Mouse (Mus musculus) natural killer cell, adult 2 months (primary cell): ENCODE results near the gene Trmt112.
"Not testable (repeated sequence)": the region's sequence is repeated elsewhere in the genome, so short reads cannot be mapped to it uniquely, and the experiment has no call there.

Experiments
- DNase-seq, 2 experiments: peaks; one replicate each; pipeline ENCODE4 v3.0.0; 2022; ENCODE audit warnings: low spot score in 2 of 2

The Trmt112 gene

DNA sequence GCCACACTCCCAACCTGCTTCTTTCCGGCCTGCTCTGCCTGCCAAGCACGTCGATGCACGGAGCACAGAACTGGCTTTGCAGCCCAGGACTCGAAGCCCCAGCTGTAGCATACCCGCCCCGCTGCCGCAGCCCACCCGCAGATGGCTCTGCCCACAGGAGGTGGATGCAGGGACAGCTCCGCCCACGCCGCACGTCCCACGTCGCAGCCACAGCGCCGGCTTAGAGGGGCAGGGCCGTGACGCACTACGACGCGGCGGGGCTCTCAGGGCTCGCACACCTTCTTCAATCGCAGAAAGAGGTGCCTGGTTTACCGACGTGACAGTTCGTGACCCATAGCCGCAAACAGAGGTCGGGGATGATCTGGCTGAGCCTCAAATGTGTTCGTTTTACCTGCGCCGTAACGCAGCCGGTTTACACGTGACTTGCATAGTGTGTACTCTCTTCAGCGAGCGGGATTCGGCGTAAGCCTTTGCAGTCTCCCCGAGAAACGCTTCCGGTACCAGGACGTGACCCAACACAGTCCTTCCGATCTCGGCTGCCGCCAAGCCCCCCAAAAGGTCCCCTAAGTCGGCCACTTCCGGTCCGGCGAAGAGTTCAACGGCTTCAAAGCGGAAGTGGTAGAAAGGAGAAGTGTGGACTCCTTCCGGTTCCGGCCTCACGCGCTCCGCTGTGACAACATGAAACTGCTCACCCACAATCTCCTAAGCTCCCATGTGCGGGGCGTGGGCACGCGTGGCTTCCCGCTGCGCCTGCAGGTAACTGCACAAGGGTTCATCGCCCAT, at the start of gene Trmt112, which contains the start of gene Prdx5:
TSS of gene Trmt112 (plus strand) at position 192 of the 783 bp plus-strand sequence.
TSS of gene Prdx5 (minus strand) at position 600 of the 783 bp plus-strand sequence.
- DNase-seq, result peak; percentile 88 to 90

GRCm38 (mm10) chr19:6859971-6860370, 49.5 kb upstream of the Trmt112 start:
- no peak for DNase-seq

DNA sequence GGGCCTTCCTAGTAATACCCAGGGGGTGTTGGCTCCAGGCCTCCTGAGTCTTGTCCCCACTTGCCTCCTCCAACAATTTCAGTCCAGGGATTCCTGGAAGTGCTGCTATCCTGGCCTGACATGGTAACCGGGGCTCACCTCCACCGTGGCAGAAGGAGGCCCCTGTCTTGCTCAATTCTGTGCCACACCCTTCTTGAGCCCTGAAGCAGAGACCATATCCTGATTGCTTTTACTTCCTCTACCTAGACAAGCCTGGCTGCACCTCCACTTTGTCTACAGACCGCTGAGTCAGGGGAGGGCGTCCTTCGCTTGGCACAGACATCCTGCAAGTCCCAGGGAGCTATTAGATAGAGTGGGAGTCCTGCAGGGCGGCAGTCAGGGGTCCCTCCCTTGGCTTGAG, 48.8 kb upstream of the Trmt112 start:
- peak in 1 of 2 experiments; percentile 56 for DNase-seq

DNA sequence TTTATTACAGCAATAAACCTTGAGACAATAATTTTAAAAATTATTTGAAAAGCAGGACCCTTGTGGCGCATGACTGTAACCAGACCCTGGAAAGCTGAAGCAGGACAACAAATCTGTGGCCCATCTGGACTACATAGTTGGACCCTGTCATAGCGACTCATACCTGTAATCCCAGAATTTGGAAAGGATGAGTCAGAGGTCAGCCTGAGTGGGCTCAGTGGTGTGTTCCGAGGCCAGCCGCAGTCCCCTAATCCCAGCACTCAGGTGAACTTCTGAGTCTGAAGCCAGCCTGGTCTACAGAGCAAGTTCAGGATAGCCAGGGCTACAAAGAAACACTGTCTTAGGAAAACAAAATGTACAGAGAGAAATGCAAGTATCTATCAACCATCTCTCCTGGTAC, 48.0 kb upstream of the Trmt112 start:
- no peak for DNase-seq

GRCm38 (mm10) chr19:6869355-6869754, 40.1 kb upstream of the Trmt112 start:
- peak; percentile 63 to 67 for DNase-seq

DNA sequence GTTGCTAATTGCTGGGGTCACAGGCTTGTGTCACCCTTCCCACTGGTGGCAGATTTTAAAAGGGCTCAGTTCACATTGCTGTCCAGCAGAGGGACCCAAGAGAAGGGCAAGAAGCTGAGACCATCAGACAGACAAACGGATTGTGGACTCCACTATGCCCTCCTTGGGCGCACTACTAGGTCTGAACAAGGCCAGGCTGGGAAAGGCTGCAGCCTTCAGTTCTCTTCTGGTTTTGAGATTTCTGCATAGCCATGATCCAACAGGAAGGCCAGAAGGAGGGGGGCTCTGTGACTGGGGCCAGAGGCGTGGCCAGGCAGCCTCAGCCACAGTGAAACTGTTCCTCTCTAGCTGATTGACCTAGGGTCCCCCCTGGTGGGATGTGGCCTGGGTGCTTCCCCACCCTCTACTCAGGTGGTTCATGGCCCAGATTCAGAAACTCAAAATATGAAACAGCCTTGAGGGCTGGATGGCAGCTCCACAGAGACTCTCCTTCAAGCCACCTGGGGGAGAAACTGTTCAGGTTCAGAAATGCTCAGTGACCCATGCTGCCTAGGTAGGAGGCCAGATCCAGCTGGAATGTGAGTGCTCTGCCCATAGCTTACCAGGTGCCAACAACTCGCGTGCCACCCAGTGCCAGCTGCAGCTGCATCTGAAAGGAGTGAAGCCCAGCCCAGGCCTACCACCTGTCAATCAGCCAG, 37.8 kb upstream of the Trmt112 start:
- peak; percentile 54 to 60 for DNase-seq

DNA sequence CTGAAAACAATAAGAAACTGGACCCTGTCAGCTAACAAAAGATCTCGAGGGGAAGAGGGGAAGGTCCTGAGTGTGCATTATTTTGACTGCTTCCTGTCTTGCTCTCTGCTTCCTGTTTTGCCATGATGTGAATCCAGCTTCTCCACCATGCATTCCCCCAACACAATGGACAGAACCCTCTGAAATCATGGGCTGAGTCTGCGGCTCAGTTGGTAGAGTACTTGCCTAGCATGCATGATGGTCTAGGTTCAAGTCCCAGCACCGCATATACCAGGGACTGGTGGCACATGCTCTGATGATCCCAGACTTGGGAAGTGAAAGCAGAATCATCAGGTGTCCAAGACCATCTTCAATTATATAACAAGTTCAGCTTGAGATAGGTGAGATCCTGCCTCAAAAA, 36.8 kb upstream of the Trmt112 start:
- DNase-seq, result no peak

- DNase-seq, result no peak
Observed at GRCm38 (mm10) chr19:6874257-6874656, 35.2 kb upstream of the Trmt112 start.

- DNase-seq, result no peak
Observed at GRCm38 (mm10) chr19:6875834-6876233, 33.7 kb upstream of the Trmt112 start.

DNA sequence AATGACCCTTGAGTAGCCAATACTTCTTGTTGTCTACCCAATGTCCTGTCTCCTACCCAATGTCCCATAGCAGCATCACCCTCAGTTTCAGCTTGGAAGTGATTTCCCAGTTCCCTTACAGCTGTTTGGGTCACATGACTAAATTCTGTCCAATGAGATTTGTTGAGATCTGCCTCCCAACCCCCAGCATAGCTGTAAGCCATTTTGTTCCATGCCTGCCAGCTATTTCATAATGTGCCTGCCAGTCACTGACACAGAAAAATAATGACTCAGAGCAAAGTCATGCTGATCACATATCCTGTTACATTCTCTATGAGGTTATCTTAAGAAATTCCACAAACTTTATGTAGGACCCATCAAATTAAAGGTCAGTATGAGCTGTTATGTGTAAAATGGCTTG, 32.7 kb upstream of the Trmt112 start:
- DNase-seq, result no peak

GRCm38 (mm10) chr19:6877965-6878364, 31.5 kb upstream of the Trmt112 start:
- DNase-seq, result no peak

DNA sequence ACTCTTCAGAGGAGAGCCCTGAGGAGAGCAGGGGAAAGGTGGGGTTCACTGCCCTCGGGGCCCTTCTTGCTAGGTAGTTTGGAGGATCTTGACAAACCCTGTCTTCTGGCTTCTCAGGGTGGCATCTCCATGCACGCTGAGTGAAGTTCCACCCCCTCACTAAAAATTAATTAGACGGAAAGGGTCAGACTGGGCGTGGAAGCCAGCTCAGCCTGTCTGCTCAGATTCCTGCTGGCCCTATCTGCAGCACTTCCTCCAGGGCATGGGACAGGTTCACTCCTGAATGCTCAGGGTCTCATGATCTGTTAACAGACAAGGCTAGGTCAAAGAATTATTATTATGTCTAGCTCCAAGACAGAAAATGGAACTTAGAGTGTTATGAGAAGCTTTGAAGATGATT, 17.0 kb upstream of the Trmt112 start:
- no peak for DNase-seq

DNA sequence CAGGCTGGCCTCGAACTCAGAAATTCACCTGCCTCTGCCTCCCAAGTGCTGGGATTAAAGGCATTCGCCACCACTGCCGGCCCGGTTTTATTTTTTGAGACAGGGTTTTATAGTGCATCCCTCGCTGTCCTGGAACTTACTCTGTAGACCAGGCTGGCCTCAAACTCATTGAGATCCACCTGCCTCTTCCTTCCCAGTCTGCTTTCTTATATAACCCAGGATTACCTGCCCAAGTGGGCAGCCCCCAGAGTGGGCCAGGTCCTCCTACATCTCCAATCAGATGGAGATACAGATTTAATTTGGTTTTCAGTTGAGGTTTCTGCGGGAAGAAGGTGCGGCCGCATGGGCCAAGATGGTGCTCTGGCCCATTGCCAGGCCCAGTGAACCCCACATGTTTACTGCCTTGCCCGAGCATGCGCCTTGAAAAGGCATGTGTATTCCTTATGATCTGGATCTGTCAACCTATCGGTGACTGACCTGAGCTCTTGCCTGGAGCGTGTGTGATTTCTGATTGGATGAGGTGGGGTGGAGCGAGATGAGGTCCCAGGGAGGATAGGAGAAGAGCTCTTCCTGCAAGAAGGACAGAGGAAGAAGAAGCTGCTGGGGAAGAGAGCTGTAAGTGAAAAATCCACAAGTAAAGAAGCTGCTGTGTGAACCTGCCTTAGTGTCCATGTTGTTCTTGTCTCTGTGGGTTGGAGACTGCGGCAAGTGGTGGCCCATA, 15.6 kb upstream of the Trmt112 start:
- no peak for DNase-seq

DNA sequence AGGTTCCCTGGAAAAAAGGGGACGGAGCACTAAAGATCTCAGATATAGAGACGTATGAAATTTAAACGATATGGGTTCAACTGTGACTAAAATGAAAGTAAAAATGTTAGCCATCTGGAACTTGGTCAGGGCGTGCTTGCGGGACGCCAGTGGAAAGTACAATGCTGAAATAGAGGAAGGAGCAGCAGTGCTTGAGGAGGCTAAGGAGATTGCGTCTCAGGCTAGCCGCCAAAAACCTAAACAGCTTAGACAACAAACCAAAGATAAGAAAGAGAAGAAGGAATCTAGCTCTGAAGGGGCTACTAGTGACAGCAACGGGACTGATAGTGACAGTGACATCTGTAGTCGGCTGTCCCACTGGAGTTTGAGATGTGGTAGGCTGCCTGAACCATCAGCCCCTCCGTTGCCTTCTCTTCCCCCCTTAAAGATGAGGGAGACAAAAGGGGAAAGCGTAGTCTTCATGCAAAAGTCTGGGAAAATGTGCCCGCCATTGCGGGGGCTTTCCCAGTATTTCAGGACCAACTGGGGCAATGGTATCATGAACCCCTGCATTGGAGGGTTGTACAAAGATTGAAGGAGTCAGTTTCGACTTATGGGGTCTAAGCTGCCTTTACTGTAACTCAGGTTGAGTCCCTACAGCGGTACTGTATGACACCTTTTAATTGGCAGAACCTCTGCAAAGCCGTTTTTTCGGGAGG, 13.7 kb upstream of the Trmt112 start:
- DNase-seq, result not testable (repeated sequence)

DNA sequence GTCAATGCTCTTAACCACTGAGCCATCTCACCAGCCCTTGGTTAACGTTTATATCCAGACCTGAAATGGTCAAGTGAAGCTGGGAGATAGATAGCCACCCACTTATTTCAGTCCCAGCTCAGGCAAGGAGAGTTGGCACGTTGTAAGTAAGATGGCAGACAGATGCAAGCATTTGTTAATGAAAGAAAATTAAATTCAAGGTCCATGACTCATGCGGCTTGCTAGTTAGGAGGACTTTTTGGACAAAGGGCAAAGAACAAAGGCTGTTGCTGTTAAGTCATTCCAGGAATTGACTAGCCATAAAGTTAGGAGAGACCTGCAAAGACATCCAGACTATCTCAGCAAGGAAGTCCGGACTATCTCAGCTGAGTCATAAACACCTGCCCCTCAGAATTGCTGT, 9.9 kb upstream of the Trmt112 start:
- DNase-seq, result no peak

GRCm38 (mm10) chr19:6903031-6903430, 6.5 kb upstream of the Trmt112 start:
- no peak for DNase-seq

GRCm38 (mm10) chr19:6904846-6905245, 4.7 kb upstream of the Trmt112 start:
- no peak for DNase-seq

DNA sequence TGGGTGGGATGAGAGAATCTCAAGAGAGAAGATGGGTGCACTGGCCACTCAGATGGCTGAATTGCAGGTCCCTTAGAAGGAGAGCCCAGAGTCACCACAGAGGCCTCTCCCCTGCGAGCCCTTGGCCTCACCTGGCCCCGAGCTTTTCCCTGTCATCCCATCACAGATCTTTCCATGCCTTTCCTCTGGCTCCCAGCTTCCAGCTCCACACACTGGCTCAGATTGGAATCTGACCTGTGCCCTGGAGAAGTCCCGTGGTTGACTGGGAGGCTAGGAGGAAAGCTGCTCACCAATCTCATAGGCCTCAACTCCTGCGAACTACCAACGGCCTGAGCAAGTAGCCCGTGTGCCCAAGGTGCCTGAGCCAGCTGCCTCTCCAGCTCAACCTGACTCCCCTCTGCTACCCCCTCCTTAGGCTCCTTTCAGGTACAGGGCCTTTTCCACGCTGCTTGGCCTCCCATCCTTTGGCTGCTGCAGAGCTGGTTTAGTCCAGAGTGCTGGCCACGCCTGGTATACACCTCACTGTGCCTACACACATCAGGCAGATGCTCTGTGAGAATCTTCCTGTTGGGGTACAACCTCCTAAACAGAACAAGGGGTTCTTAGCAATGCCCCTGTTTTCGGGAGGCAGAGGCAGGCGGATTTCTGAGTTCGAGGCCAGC, 3.9 kb upstream of the Trmt112 start:
- no peak for DNase-seq

- DNase-seq, result no peak
Observed at GRCm38 (mm10) chr19:6906199-6906598, 3.3 kb upstream of the Trmt112 start.

DNA sequence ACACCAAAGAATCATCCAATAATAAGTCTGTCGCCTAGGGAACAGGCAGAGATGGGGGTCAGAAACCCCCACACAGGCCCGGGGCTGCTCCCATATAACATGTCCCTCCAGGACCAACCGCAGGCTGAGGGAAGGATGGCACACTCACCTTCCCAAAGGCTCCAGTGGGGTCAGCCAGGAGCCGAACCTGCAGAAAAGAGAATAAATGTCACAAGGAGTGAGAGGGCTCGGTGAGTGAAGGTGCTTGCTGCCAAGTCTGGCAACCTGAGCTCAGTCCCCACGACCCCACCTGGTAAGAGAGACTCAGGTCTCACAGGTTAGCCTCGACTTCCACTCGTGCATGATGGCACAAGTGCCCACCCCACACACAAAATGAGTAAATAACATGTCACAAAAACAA, 2.4 kb upstream of the Trmt112 start:
- DNase-seq, result no peak

DNA sequence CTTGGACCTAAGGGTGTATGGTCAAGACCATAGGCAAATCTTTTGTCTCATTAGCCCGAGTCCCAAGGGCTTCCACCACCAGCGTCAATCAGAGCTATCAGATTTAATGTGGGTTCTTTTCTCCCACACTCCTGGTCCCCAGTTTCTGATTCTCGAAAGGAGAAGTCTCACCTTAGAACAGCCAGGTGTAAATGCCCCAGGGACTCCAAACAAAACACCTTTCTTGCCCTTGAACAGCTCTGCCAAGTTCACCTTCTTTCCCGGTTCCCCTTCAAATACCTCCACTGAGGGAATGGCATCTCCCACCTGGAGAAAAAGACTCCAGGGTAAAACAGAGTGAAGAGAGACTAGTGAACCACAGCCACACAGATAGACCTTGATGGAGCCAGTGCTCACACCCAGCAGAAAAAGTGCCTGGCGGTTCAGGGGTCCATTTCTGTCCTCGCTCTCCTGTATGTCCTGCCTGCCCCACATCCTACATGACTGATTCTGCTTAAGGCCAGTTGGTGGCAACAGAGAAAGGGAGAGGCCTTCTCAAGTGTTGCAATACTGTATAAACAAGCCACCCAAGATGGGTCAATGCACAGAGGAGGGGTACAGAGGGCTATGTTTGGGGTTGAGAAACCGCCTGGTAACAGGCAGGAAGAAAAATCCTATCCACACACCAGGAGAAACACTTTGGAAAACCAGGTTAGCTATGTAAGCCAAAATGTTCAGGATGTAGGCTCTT, 1.5 kb upstream of the Trmt112 start:
- no peak for DNase-seq
